Mouse (Mus musculus) thymus, postnatal 10 days (tissue): ENCODE data around the gene Fbxl2.

Experiments
- DNase-seq, 2 experiments: peaks; one replicate each; pipeline ENCODE4 v3.0.0; 2021; ENCODE audit warnings: low spot score in 2 of 2

Gene Fbxl2

GRCm38 (mm10) chr9:113973857-113974256, 72.1 kb downstream of the Fbxl2 start:
- DNase-seq: no peak

DNA sequence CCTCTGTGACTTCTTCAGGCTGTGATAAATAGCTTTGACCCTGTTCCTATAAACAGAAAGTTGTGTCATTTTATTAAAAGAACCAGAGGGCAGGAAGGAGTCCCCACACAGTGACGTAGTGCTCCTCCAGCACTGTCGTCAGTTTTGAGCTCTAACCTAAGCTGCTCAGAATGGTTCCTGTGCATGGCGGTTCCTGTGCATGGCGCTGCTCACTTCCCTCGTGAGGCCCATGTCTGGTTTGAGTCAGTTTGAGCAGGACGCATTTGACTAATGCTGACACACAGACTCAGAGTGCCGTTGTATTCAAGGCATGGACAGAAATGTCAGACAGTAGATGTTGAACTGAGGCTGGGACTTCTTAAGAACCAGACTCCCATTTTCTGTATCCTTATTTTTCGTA, 74.4 kb downstream of the Fbxl2 start:
- DNase-seq: no peak

- DNase-seq: no peak
Measured at GRCm38 (mm10) chr9:113970041-113970440, 76.0 kb downstream of the Fbxl2 start.

DNA sequence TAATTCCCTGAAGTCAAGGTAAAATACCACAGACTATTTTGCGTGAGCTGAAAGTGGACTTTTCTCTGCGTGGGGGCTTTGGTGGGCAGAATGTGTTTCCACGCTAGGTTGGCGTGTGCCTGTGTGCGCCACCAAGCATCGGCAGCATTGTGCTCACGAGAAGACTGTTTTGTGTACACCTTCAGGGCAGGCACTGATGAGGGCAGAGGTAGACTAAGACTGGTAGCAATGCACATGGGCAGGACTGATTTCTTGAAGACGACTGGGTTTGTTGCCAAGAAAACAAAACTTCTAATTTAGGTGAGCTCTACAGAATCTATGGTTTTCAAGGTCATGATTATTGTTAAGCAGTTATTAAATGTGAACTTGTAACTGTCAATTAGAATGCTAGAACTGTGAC, 76.6 kb downstream of the Fbxl2 start:
- no peak for DNase-seq

GRCm38 (mm10) chr9:113968967-113969366, 77.0 kb downstream of the Fbxl2 start:
- DNase-seq: no peak

GRCm38 (mm10) chr9:113966838-113967237, 79.2 kb downstream of the Fbxl2 start:
- DNase-seq: no peak

DNA sequence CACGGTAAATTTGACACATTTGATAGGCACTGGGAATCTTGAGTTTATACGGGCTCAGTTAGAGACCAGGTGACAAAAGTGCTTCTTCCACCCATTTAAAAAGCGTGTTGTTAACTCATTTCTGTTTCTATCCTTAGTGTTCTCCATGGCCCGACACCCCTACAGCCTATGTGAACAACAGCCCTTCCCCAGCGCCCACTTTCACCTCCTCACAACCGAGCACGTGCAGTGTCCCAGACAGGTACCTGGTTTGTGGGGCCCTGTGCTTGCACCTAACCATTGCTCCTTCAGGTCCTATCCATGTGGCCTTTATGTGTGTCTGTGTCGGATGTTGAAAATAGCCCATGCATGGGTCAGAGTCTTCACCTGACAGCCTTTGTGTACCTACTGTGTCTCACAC, 81.6 kb downstream of the Fbxl2 start:
- DNase-seq: no peak

DNA sequence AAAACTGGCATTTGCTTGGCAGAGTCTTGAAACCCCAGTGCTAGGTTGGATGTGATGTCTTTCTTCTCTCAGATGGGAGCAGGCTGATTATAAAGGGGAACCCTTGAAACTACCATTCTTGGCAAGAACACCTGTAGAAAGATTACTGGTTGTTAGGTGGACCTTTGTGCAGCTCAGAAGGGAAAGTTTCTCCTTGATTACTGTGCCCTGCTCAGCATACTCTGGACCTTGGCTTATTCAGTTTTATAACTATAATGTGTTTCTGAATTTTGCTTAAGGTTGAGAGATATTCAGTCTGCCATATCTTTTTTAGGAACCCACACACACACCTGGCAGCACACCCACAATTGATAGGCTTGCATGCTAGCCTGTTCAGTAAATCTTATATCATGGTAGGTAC, 82.3 kb downstream of the Fbxl2 start:
- DNase-seq: no peak

DNA sequence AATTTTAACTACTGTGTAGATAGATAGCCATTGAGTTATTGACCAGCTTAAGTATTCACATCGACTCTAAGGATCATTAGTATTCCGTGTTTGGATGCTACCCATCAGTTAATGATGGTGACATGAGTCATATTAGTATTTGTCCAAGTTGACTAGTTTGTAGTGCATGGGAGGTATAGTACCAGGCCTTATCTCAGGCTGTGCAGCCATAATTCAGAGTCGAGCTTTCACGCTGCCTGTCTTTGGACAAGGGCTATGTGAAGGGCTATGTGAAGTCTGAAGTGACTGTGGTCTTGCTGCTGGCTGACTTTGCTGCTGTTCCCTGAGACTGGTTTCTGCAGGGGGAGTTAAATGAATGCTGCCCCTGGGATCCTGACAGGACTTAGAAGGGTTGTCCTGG, 88.2 kb downstream of the Fbxl2 start:
- DNase-seq: no peak

DNA sequence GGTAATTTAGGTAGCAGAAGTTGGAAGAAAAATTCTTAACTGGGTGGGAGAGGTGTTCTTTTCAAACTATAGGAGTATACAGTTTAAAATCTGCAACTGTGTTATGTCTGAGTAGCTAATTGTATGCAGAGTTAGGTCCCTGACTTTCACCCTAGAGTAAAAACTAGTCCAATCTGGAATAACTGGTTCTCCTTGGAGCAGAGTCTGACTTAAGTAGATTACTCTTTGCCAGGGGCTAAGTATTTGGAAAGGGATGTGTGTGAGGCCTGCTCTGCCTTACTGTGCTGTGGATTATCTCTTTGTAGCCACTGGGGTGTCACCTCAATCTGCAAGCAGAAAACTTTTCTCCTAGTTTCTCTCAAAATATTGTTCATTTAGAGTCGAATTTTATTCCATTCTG, 98.8 kb downstream of the Fbxl2 start:
- no peak for DNase-seq

- no peak for DNase-seq
Measured at GRCm38 (mm10) chr9:113943372-113943771, 102.6 kb downstream of the Fbxl2 start.

DNA sequence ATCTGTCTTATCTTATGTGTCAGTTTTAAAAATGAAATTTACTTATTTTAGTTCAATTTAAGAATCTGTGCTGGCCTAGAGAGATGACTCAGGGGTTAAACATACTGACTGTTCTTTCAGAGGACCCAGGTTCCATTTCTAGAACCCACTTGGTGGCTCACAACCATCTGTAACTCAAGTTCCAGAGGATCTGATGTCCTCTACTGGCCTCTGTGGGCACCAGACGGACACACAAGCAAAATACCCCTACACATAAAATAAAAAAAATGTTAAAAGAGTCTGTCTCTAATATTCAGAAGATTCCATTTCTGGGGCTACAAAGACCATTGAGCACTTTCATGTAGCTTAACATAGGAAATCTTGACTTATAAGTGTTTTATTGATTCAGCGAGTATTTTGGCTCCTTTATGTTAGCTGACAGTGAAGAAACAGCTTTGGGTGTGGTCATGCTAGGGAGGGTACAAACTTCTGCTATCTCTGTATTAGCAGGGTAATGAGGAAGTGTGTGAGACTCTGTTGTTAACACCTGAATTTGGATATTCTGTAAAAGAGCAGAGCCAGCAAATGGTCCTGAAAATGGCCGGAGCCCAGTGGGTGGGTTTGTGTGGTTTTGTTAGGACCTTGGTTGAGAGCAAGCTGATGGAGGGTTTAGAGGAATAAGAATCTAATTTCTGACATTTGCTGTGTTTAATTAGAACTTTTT, 104.7 kb downstream of the Fbxl2 start:
- no peak for DNase-seq

DNA sequence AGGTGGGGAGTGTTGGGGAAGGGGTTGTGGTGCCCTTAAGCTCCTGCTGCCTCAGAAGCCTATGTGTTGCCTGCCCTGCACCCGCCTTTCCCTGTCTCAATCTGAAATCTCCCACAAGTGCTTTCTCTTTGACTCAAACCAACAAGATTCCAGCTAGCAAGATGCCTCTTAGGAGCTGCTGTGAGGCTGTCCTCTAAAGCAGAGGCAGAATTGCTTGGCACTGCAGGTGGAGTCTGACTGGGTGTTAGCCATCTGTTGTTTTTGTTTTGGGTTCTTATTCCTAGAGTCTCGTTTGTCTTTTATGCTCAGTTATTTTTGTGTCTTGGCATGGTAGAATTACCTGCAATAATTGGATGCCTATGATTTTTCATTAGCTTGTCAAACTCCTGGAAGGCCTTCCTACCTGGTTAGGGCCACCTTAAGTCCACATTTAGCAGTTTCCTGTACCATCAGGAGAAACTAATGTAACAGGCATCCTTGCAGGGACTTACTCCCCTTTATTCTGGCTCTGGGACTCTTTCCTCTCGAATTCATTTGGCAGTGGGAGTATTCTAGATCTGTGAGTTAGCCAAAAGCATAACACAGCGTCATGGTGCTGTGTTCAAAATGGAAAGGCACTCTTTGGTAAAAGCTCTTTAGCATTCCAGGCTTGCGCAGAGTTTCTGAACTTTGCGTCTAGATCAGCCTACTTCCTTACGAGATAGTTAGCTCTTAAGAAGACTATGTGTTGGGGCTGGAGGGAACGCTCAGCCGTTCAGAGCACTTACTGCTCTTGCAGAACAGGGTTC, 106.7 kb downstream of the Fbxl2 start:
- DNase-seq: no peak

DNA sequence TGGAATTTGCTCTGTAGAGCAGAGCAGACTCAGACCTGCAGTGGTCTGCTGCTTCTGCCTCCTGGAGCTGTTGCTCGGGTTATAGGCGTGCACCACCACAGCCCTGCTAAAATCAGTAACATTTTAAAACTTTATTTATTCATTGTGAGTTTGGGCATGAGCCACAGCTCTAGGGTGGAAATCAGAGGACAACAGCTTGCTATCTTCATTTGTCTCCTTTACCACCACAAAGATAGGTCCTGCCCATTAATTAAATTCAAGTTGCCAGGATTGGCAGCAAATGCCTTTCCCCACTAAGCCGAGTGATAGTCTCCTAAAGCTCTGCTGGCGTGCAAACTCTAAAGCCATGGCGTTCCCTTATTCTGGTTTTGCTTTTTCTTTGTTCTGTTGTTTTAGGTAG, 110.4 kb downstream of the Fbxl2 start:
- DNase-seq: no peak

DNA sequence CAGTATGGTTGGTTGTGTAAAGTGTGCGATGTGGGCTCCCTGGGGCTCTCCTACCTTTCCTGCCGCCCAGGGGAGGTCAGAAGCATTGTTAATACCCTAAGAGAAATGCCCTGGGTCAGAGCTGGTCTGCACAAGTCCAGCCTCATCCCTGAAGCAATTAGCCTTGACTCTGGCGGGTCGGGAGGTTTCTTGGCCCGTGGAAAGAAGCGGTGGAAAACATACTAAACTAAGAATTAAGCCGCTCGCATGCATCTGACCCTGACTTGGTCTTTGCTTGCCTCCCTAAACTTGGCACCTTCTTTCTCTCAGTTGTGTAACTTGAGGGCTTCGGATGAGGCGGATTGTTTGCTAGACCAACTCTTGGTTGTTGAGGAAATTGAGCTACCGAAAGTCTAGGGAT, 113.5 kb downstream of the Fbxl2 start:
- DNase-seq: no peak

DNA sequence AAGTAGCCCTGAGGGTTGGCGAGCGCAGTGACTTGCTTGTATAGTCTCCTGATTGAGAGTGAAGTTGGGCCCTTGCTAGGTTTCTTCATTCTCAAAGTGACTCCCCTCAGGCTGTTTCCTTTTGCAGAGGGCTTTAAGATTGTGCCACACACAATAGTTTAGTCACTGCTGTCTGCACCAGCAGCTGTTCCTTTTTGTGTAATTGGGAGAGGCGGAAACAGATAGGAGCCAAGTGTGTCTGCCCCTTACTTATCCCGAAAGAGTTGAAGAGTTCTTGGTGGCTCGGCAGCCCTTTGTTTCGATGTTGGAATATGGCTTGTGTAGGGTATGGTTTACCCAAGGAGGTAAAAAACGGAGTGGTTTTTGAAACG, 113.9 kb downstream of the Fbxl2 start:
- peak in 1 of 2 experiments; percentile 8 for DNase-seq

GRCm38 (mm10) chr9:113931375-113932099, 114.5 kb downstream of the Fbxl2 start:
- DNase-seq: peak; percentile 20 to 28

DNA sequence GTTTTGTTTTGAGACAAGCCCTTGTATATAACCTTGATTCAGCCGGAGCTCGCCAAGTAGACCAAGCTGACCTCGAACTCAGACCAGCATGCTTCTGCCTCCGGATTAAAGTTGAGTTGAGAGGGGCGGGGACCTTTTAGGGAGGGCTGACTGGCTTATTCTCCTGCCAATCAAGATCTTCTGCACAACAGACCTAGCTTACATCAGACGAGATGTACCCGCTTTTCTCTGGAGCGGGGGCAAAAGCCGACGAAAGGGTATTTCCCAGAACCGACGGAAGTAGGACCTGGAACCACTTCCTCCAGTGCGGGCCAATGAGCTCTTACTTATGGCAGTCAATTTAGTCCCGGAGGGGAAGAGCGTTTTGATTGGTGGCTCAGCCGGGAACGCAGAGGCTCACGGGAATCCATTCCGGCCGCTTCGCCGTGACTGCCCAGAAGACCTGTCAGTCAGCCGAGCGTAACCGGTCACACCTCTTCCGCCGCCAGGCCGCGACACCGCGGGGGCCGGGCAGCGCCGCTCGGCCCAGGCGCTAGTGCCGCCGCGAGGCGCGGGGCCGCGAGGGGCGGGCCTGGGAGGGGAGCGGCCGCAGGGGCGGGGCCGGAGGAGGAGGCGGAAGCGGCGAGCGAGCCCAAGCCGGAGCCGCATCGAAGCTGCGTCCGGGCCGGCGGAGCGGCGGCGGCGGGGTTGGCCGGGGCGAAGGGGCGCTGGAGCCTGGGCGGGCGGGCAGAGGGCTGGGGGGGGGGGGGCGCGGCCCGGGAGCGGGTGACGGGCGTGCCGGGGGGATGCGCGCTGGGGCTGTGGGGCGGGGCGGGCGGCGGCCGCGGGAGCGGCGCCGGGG, 115.2 kb downstream of the Fbxl2 start, which contains the start of gene Ubp1:
Gene Ubp1, plus strand, starts transcription at position 401 of the 841 bp plus-strand sequence.
- peak; percentile 85 to 90 for DNase-seq

- DNase-seq: no peak
Measured at GRCm38 (mm10) chr9:113929676-113930075, 116.3 kb downstream of the Fbxl2 start.

GRCm38 (mm10) chr9:113928591-113928990, 117.4 kb downstream of the Fbxl2 start:
- no peak for DNase-seq

DNA sequence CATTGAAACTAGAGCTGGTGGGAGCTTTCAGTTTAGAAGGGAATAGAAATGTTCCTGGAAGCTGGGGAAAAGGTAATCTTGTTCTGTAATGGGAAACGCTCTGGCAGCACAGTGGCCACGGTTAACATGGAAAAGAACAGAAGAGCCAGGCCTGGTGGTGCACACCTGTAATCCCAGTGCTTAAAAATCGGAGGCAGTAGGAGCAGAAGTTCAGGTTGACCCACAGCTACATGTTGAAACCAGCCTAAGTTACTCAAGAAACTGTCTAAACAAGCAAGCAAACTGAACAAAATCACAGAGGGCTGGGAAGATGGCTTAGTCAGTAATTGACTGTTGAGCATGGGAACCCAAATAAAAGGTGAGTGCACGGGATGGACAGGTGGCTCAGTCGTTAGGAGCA, 121.1 kb downstream of the Fbxl2 start:
- no peak for DNase-seq

DNA sequence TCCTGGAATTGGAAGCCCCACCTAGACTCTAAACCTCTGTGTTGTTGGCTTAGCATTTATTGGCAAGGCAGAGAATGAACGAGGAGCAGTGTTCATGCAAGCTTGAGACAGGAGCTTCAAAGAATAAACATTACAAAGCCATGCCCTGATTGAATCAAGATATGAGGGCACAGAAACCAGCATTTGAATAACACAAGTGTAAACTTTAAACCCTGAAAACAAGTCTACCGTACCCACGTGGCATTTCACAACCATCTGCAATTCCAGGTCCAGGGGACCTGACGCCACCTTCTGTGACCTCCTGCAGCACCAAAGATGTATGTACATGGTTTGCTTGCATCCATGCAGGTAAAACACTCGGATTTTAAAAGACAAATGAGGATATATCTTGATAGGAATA, 123.3 kb downstream of the Fbxl2 start:
- DNase-seq: no peak
